Mouse (Mus musculus): ENCODE measurements around the gene Mical2. TPM values are rescaled to one million over a fixed set of nuclear protein-coding genes. Genes with fewer than 3 reads are reported as not detected.

Mical2 gene
- polyA plus RNA-seq, 2 experiments: 5.0 to 7.5 TPM

DNA sequence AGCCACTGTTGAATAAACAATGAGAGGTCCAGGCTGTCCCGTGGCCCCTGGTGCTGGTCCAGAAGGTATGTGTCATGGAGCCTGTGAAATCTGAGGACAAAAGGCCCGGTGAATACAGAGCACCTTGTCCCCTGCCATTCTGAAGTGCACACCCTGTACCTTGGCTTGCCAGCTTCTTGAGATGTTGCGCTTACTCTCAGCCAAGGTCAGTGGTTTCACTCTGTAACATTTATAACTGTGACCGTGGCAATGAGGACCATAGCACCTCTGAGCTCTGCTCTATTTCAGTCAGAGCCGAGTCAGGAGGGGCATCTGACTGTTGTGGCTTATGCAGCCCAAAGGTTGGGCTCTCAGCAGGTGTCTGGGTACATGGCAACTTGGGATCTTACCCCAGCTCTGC lies 31.4 kb upstream of the Mical2 start:
- WGBS: 77% methylated on average over 5 of the region's 5 CpGs
- Histone ChIP-seq H3K4me2 (replicated peaks; ENCODE audit: low read depth, low read length, severe bottlenecking) (no peak overlapping the region), H3K27me3 (ENCODE audit: control insufficient read depth, insufficient read depth, low read length) (no peaks in the 10 kb centered on the region), H3K9me3 (ENCODE audit: control insufficient read depth, low read length) (no peaks in the 10 kb centered on the region), H3K4me3 (replicated peaks; ENCODE audit: low read length) (no peak overlapping the region), H3K27ac (replicated peaks; ENCODE audit: low read depth, low read length) (no peak overlapping the region), H3K36me3 (ENCODE audit: control insufficient read depth, insufficient read depth, low read length) (no peaks in the 10 kb centered on the region), H3K4me1 (ENCODE audit: control insufficient read depth, insufficient read depth, low read length) (peaks cover 16% of the 10 kb centered on the region), H3K9ac (ENCODE audit: low read depth, low read length, severe bottlenecking) (no peak overlapping the region)
- TF ChIP-seq POLR2A (IDR thresholded peaks at IDR 0.05; ENCODE audit: borderline replicate concordance, extremely low read depth, insufficient read depth, insufficient read length): no peak
- no peak for ATAC-seq (ENCODE audit: low FRiP score, low read depth)
- no peak for DNase-seq (ENCODE audit: low spot score)

GRCm38 (mm10) chr7:112197461-112197860 lies 28.2 kb upstream of the Mical2 start:
- no peak for TF ChIP-seq POLR2A (IDR thresholded peaks at IDR 0.05; ENCODE audit: borderline replicate concordance, extremely low read depth, insufficient read depth, insufficient read length)
- no peak overlapping the region for H3K27ac ChIP-seq (replicated peaks; ENCODE audit: low read depth, low read length)
- H3K36me3 ChIP-seq (ENCODE audit: control insufficient read depth, insufficient read depth, low read length): no peaks in the 10 kb centered on the region
- no peaks in the 10 kb centered on the region for H3K27me3 ChIP-seq (ENCODE audit: control insufficient read depth, insufficient read depth, low read length)
- H3K4me2 ChIP-seq (replicated peaks; ENCODE audit: low read depth, low read length, severe bottlenecking): no peak overlapping the region
- peaks cover 4% of the 10 kb centered on the region for H3K4me1 ChIP-seq (ENCODE audit: control insufficient read depth, insufficient read depth, low read length)
- ATAC-seq (ENCODE audit: low FRiP score, low read depth): no peak
- no peak overlapping the region for H3K4me3 ChIP-seq (replicated peaks; ENCODE audit: low read length)
- no peak overlapping the region for H3K9ac ChIP-seq (ENCODE audit: low read depth, low read length, severe bottlenecking)
- no peaks in the 10 kb centered on the region for H3K9me3 ChIP-seq (ENCODE audit: control insufficient read depth, low read length)
- WGBS: 74% methylated on average over 8 of the region's 8 CpGs
- DNase-seq (ENCODE audit: low spot score): no peak

- no peak for TF ChIP-seq POLR2A (IDR thresholded peaks at IDR 0.05; ENCODE audit: borderline replicate concordance, extremely low read depth, insufficient read depth, insufficient read length)
- no peaks in the 10 kb centered on the region for H3K36me3 ChIP-seq (ENCODE audit: control insufficient read depth, insufficient read depth, low read length)
- no peak for ATAC-seq (ENCODE audit: low FRiP score, low read depth)
- 73% methylated on average over 3 of the region's 3 CpGs for WGBS
- H3K4me3 ChIP-seq (replicated peaks; ENCODE audit: low read length): no peak overlapping the region
- DNase-seq (ENCODE audit: low spot score): no peak
- H3K9me3 ChIP-seq (ENCODE audit: control insufficient read depth, low read length): no peaks in the 10 kb centered on the region
- no peak overlapping the region for H3K9ac ChIP-seq (ENCODE audit: low read depth, low read length, severe bottlenecking)
- H3K27ac ChIP-seq (replicated peaks; ENCODE audit: low read depth, low read length): no peak overlapping the region
- no peaks in the 10 kb centered on the region for H3K27me3 ChIP-seq (ENCODE audit: control insufficient read depth, insufficient read depth, low read length)
- no peak overlapping the region for H3K4me2 ChIP-seq (replicated peaks; ENCODE audit: low read depth, low read length, severe bottlenecking)
- H3K4me1 ChIP-seq (ENCODE audit: control insufficient read depth, insufficient read depth, low read length): 0 out of 2 replicates have a peak, but pooled peaks cover 2% of the 10 kb centered on the region
Observed at GRCm38 (mm10) chr7:112199343-112199742, 26.3 kb upstream of the Mical2 start.

- DNase-seq (ENCODE audit: low spot score) (no peak), ATAC-seq (ENCODE audit: low FRiP score, low read depth) (no peak)
- H3K9ac ChIP-seq (ENCODE audit: low read depth, low read length, severe bottlenecking): no peak overlapping the region
- TF ChIP-seq POLR2A (IDR thresholded peaks at IDR 0.05; ENCODE audit: borderline replicate concordance, extremely low read depth, insufficient read depth, insufficient read length): no peak
- no peaks in the 10 kb centered on the region for H3K36me3 ChIP-seq (ENCODE audit: control insufficient read depth, insufficient read depth, low read length)
- H3K27me3 ChIP-seq (ENCODE audit: control insufficient read depth, insufficient read depth, low read length): no peaks in the 10 kb centered on the region
- H3K4me1 ChIP-seq (ENCODE audit: control insufficient read depth, insufficient read depth, low read length): 0 out of 2 replicates have a peak, but pooled peaks cover 2% of the 10 kb centered on the region
- no peaks in the 10 kb centered on the region for H3K9me3 ChIP-seq (ENCODE audit: control insufficient read depth, low read length)
- H3K27ac ChIP-seq (replicated peaks; ENCODE audit: low read depth, low read length): no peak overlapping the region
- no peak overlapping the region for H3K4me2 ChIP-seq (replicated peaks; ENCODE audit: low read depth, low read length, severe bottlenecking)
- WGBS: 31% methylated on average over 4 of the region's 4 CpGs
- no peak overlapping the region for H3K4me3 ChIP-seq (replicated peaks; ENCODE audit: low read length)
Observed at GRCm38 (mm10) chr7:112200761-112201160, 24.9 kb upstream of the Mical2 start.

DNA sequence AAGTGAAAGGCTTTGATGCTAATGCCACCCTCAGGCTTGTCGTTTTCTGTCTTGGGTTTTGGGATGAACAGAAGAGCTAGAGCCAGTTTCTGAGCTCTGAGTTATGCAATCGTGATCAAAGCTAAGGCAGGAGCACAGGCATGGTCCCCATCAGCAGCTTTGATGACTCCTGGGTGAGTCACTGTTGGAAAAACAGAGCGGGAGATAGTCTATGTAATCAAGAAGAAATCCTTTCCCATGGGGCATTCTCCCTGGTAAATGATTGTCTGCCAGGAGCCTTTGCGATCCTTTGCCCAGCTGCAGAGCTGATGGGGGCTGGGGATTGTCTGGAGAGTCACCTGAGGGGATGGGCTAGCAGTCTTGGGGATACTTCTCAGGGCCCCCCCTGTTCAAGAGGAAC lies 23.5 kb upstream of the Mical2 start:
- H3K4me2 ChIP-seq (replicated peaks; ENCODE audit: low read depth, low read length, severe bottlenecking): no peak overlapping the region
- H3K9me3 ChIP-seq (ENCODE audit: control insufficient read depth, low read length): no peaks in the 10 kb centered on the region
- no peaks in the 10 kb centered on the region for H3K27me3 ChIP-seq (ENCODE audit: control insufficient read depth, insufficient read depth, low read length)
- H3K4me3 ChIP-seq (replicated peaks; ENCODE audit: low read length): no peak overlapping the region
- no peaks in the 10 kb centered on the region for H3K36me3 ChIP-seq (ENCODE audit: control insufficient read depth, insufficient read depth, low read length)
- no peak for DNase-seq (ENCODE audit: low spot score)
- H3K27ac ChIP-seq (replicated peaks; ENCODE audit: low read depth, low read length): no peak overlapping the region
- ATAC-seq (ENCODE audit: low FRiP score, low read depth): no peak
- TF ChIP-seq POLR2A (IDR thresholded peaks at IDR 0.05; ENCODE audit: borderline replicate concordance, extremely low read depth, insufficient read depth, insufficient read length): no peak
- 0 out of 2 replicates have a peak, but pooled peaks cover 2% of the 10 kb centered on the region for H3K4me1 ChIP-seq (ENCODE audit: control insufficient read depth, insufficient read depth, low read length)
- no peak overlapping the region for H3K9ac ChIP-seq (ENCODE audit: low read depth, low read length, severe bottlenecking)
- 67% methylated on average over 4 of the region's 4 CpGs for WGBS

DNA sequence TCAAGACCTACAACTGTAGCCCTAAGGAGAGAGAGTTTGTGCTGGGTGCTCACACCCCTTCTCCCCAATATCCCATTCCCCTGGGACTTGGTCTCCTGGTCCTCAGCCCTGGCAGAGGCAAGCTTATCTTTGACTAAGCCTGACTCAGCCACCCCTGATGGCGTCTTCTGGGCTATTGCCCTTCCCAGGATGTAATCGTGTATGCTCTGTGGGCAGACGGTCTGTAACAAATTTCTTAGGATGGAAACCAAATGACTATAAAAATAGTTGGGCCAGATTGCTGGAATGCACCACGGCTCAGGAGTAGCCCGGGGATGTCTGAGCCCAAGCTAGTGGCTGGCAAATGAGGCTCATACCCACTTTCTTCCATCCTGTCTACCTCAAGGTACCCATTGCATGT lies 22.8 kb upstream of the Mical2 start:
- Histone ChIP-seq H3K9me3 (ENCODE audit: control insufficient read depth, low read length) (no peaks in the 10 kb centered on the region), H3K27me3 (ENCODE audit: control insufficient read depth, insufficient read depth, low read length) (no peaks in the 10 kb centered on the region), H3K4me1 (ENCODE audit: control insufficient read depth, insufficient read depth, low read length) (0 out of 2 replicates have a peak, but pooled peaks cover 2% of the 10 kb centered on the region), H3K4me2 (replicated peaks; ENCODE audit: low read depth, low read length, severe bottlenecking) (no peak overlapping the region), H3K4me3 (replicated peaks; ENCODE audit: low read length) (no peak overlapping the region), H3K9ac (ENCODE audit: low read depth, low read length, severe bottlenecking) (no peak overlapping the region), H3K36me3 (ENCODE audit: control insufficient read depth, insufficient read depth, low read length) (no peaks in the 10 kb centered on the region), H3K27ac (replicated peaks; ENCODE audit: low read depth, low read length) (no peak overlapping the region)
- WGBS: 43% methylated on average over 5 of the region's 5 CpGs
- DNase-seq (ENCODE audit: low spot score): no peak
- no peak for TF ChIP-seq POLR2A (IDR thresholded peaks at IDR 0.05; ENCODE audit: borderline replicate concordance, extremely low read depth, insufficient read depth, insufficient read length)
- ATAC-seq (ENCODE audit: low FRiP score, low read depth): no peak

Measured in limb, embryonic 14.5 days (tissue).